Mouse (Mus musculus) kidney, embryonic 15.5 days (tissue): ENCODE data around the gene Fgfr2. TPM values are rescaled to one million over a fixed set of nuclear protein-coding genes. Genes with fewer than 3 reads are reported as not detected.

Experiments
- ATAC-seq: fragments of 200-750 bp; cut with Nextera tagmentation; replicated peaks from 2 replicates; pipeline ENCODE4 v1.8.0; 2017; ENCODE audit warnings: moderate TSS enrichment; ENCODE audit not compliant: low FRiP score
- H3K27ac ChIP-seq: fragments of 300-500 bp; sonication (generic); 2 replicates; pipeline ENCODE4 v1.5.1; 2015; ENCODE audit warnings: mild to moderate bottlenecking, inconsistent platforms
- H3K27me3 ChIP-seq: fragments of 300-500 bp; sonication (generic); 2 replicates; pipeline ENCODE4 v1.6.1; 2015; ENCODE audit warnings: inconsistent platforms
- H3K36me3 ChIP-seq: fragments of 300-500 bp; sonication (generic); 2 replicates; pipeline ENCODE4 v1.6.1; 2015; ENCODE audit warnings: inconsistent platforms
- H3K4me1 ChIP-seq: fragments of 300-500 bp; sonication (generic); 2 replicates; pipeline ENCODE4 v1.6.1; 2015; ENCODE audit warnings: inconsistent platforms
- H3K4me2 ChIP-seq: fragments of 300-500 bp; sonication (generic); 2 replicates; pipeline ENCODE4 v1.6.1; 2015; ENCODE audit warnings: moderate library complexity, mild to moderate bottlenecking, inconsistent platforms
- H3K4me3 ChIP-seq: fragments of 300-500 bp; sonication (generic); replicated peaks from 2 replicates; pipeline ENCODE4 v1.5.1; 2015; ENCODE audit warnings: mild to moderate bottlenecking, inconsistent platforms
- H3K9ac ChIP-seq: fragments of 300-500 bp; sonication (generic); 2 replicates; pipeline ENCODE4 v1.6.1; 2015; ENCODE audit warnings: mild to moderate bottlenecking, inconsistent platforms
- H3K9me3 ChIP-seq: fragments of 300-500 bp; sonication (generic); replicated peaks from 2 replicates; pipeline ENCODE4 v1.6.1; 2016; ENCODE audit warnings: inconsistent platforms
- WGBS: fragments of 180-500 bp; shearing (Covaris S2); methylation state at CpG from one replicate; pipeline ENCODE4 v1.1.7; 2015; ENCODE audit warnings: mixed read lengths; 5-methylcytosine and 5-hydroxymethylcytosine counted together
- polyA plus RNA-seq: library from polyadenylated mRNA; unstranded; fragments of >200 nt; fragmentation: Nextera tagmentation; extraction: Ambion mirVana; gene quantifications from 2 replicates; pipeline ENCODE4 v1.2.1, GENCODE M21; 2015

Gene Fgfr2
- polyA plus RNA-seq, 1 experiment from 2014 or later: 104 TPM

- no peak for ATAC-seq
- H3K27ac ChIP-seq: peak overlapping the region; percentile 14; the same call in 1 of the 2 replicates
- no peaks in the 10 kb centered on the region for H3K27me3 ChIP-seq
- no peak overlapping the region for H3K4me2 ChIP-seq
- no peak overlapping the region for H3K4me3 ChIP-seq
- no peak overlapping the region for H3K9ac ChIP-seq
- no peaks in the 10 kb centered on the region for H3K9me3 ChIP-seq
- H3K4me1 ChIP-seq: peaks cover 30% of the 10 kb centered on the region
- peaks cover 65% of the 10 kb centered on the region for H3K36me3 ChIP-seq
- 82% methylated on average over 7 of the region's 7 CpGs for WGBS
Measured at GRCm38 (mm10) chr7:130731792-130732191, 2391.4 kb downstream of the Fgfr2 start.

DNA sequence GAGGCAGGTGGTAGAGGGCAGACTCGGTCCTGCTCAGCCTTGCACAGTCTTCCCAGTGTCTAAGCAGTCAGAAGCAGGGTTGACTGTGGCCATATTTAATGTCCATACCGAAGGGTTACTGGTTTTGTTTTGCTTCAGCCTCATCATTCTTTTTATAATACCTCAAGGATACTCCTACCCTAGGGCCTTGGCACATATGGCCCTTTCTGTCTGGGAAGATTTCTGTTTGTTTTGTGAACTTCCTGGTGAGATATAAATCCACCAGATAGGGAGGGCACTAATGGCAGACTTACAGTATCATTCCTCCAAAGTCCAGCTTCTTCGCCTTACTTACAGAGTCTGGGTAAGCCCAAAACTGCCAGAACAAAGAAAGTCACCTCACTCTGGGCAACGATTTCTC lies 2395.6 kb downstream of the Fgfr2 start:
- Histone ChIP-seq H3K27me3 (no peaks in the 10 kb centered on the region), H3K9ac (no peak overlapping the region), H3K4me2 (no peak overlapping the region), H3K9me3 (no peaks in the 10 kb centered on the region), H3K4me3 (no peak overlapping the region), H3K27ac (peak overlapping the region; percentile 75), H3K36me3 (peaks cover 43% of the 10 kb centered on the region), H3K4me1 (peaks cover 31% of the 10 kb centered on the region)
- WGBS: 67% methylated on average over 4 of the region's 4 CpGs
- ATAC-seq: no peak

DNA sequence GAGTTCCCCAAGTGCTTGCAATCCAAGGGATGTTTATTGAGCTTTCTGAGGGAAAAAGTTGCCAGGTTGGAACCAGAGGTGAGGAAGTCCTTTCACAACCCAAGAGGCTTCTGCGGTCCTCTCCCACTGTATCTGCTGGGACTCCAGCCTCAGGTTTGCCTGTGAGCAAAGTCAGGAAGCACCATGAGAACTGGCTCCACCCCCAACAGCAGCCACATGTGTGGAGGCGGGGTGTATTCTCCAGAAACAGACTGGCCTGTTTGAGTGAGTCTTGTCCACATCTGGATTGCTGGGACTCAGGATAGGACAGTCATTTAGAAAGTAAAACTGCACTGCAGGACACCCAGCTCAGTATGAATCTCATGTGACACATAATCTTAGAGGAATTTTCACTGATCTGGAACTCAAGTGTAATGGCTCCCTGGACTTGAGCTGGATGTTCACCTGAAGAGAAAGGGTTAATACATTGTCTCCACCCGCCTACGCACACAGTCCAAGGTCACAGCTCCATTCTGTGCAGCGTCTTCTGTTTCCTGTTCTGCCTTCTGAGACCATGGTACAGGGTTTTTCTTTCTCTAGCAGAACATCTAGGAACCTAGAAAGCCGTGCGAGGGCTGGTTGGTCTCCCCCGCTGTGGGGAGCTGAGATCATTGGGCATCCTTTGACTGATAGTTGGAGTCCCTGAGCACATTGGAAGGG lies 2396.3 kb downstream of the Fgfr2 start:
- Histone ChIP-seq H3K27me3 (no peaks in the 10 kb centered on the region), H3K4me3 (no peak overlapping the region), H3K9ac (no peak overlapping the region), H3K4me2 (peak overlapping the region; percentile 30; the same call in 1 of the 2 replicates), H3K27ac (peak overlapping the region; percentile 75), H3K9me3 (no peaks in the 10 kb centered on the region), H3K36me3 (peaks cover 43% of the 10 kb centered on the region), H3K4me1 (peaks cover 26% of the 10 kb centered on the region)
- ATAC-seq: peak; percentile 52
- WGBS: 34% methylated on average over 8 of the region's 8 CpGs

DNA sequence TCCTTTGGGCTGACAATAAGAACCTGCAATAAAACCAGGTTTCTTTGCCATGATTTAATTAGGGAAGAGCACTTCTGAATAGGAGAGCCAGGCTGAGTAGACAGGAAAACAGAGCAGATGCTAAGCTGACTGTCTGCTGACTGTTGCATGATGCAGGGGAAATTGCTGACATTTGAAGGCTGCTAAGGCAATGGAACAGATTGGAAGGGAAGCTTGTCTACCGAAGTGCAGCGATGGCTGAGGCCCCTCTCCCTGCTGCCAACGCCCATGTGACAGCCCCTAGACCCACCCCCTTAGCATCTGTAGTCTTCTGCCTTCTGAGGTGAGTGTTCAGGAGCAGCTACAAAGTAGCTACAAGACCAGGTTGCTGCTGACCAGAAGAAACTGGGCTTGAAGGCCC lies 2397.0 kb downstream of the Fgfr2 start:
- no peaks in the 10 kb centered on the region for H3K27me3 ChIP-seq
- H3K27ac ChIP-seq: peak overlapping the region; percentile 75
- H3K9me3 ChIP-seq: no peaks in the 10 kb centered on the region
- H3K4me2 ChIP-seq: no peak overlapping the region
- 63% methylated on average over 3 of the region's 3 CpGs for WGBS
- no peak for ATAC-seq
- no peak overlapping the region for H3K4me3 ChIP-seq
- H3K9ac ChIP-seq: no peak overlapping the region
- H3K4me1 ChIP-seq: peaks cover 32% of the 10 kb centered on the region
- peaks cover 41% of the 10 kb centered on the region for H3K36me3 ChIP-seq

DNA sequence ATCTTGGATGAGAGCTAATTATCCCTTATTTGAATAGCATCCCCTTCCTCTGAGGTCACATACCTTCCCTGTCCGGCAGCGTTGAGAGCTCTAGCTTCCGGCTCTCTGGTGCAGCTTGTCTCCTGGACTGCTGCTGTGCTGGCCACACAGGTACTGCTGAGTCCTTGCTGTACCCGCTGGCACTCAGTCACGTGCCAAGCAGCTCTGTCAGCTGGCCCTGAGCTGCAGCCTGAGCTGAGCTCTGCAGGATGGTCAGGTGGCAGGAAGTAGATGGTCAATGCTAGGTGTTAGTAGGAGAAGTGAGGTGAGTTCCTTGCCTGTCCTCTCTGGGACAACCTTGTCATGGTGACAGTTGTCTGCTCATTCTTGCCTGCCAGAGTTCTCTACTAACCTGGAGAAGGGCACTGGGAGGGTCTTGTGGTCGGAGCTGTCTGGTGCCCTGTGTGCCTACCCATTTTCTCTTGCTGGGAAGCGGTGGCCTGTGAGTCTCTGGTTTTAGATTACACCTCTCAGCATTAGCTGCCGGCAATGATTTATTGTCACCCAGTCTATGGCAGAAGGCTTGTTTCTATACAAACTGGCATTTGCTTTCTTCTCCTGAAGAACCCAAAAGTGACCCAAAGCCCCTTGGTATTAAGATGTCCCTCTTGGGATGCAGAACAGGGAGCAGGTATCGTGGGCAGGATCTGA lies 2402.4 kb downstream of the Fgfr2 start:
- H3K27ac ChIP-seq: peak overlapping the region; percentile 89
- 45% methylated on average over 9 of the region's 9 CpGs for WGBS
- no peak overlapping the region for H3K9ac ChIP-seq
- H3K27me3 ChIP-seq: no peaks in the 10 kb centered on the region
- peak overlapping the region; percentile 28; the same call in 1 of the 2 replicates for H3K4me2 ChIP-seq
- H3K4me3 ChIP-seq: no peak overlapping the region
- H3K9me3 ChIP-seq: no peaks in the 10 kb centered on the region
- peaks cover 41% of the 10 kb centered on the region for H3K4me1 ChIP-seq
- peaks cover 36% of the 10 kb centered on the region for H3K36me3 ChIP-seq
- ATAC-seq: peak; percentile 58

GRCm38 (mm10) chr7:130719931-130720598 lies 2403.1 kb downstream of the Fgfr2 start:
- peak overlapping the region; percentile 89 for H3K27ac ChIP-seq
- peaks cover 36% of the 10 kb centered on the region for H3K36me3 ChIP-seq
- peaks cover 40% of the 10 kb centered on the region for H3K4me1 ChIP-seq
- peak overlapping the region; percentile 28 for H3K4me2 ChIP-seq
- no peak overlapping the region for H3K9ac ChIP-seq
- ATAC-seq: no peak; the same call in 1 of the 2 replicates
- no peak overlapping the region for H3K4me3 ChIP-seq
- 33% methylated on average over 16 of the region's 16 CpGs for WGBS
- H3K9me3 ChIP-seq: no peaks in the 10 kb centered on the region
- H3K27me3 ChIP-seq: no peaks in the 10 kb centered on the region

- H3K36me3 ChIP-seq: peaks cover 27% of the 10 kb centered on the region
- H3K9ac ChIP-seq: no peak overlapping the region
- 93% methylated on average over 5 of the region's 6 CpGs for WGBS
- no peak overlapping the region for H3K27ac ChIP-seq
- no peak for ATAC-seq
- no peak overlapping the region for H3K4me3 ChIP-seq
- H3K9me3 ChIP-seq: no peaks in the 10 kb centered on the region
- no peak overlapping the region for H3K4me2 ChIP-seq
- no peaks in the 10 kb centered on the region for H3K27me3 ChIP-seq
- H3K4me1 ChIP-seq: peaks cover 40% of the 10 kb centered on the region
Measured at GRCm38 (mm10) chr7:130716989-130717388, 2406.2 kb downstream of the Fgfr2 start.

DNA sequence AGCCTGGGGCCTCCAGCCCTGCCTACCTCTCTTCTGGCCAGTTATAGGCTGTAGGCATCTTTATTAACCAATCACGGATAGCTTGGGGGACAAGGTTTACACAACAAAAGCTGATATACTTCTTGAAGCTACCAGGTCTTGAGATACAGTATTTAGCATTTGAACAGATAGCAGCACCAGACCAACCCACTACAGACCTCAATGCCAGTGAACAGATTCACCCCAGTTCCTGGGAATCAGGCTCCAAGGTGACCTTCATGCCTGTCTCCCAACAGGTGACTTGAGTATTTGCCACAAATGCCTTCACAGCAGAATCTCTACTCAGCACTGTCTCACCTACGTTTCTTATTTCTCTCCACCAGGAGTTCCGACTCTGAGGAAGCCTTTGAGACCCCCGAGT lies 2406.8 kb downstream of the Fgfr2 start:
- H3K4me1 ChIP-seq: peaks cover 35% of the 10 kb centered on the region

GRCm38 (mm10) chr7:130715467-130715866 lies 2407.7 kb downstream of the Fgfr2 start:
- Histone ChIP-seq H3K9ac (no peak overlapping the region), H3K9me3 (no peaks in the 10 kb centered on the region), H3K4me1 (peaks cover 26% of the 10 kb centered on the region), H3K36me3 (peaks cover 27% of the 10 kb centered on the region), H3K4me3 (no peak overlapping the region), H3K27ac (no peak overlapping the region), H3K27me3 (no peaks in the 10 kb centered on the region), H3K4me2 (no peak overlapping the region)
- WGBS: 95% methylated on average over 3 of the region's 3 CpGs
- no peak for ATAC-seq

More for the DNA sequence above, 2406.8 kb downstream of the Fgfr2 start:
- 79% methylated on average over 4 of the region's 4 CpGs for WGBS
- peaks cover 27% of the 10 kb centered on the region for H3K36me3 ChIP-seq
- no peak overlapping the region for H3K4me3 ChIP-seq
- no peak for ATAC-seq
- no peak overlapping the region for H3K27ac ChIP-seq
- no peaks in the 10 kb centered on the region for H3K9me3 ChIP-seq
- no peaks in the 10 kb centered on the region for H3K27me3 ChIP-seq
- H3K9ac ChIP-seq: no peak overlapping the region
- no peak overlapping the region for H3K4me2 ChIP-seq

DNA sequence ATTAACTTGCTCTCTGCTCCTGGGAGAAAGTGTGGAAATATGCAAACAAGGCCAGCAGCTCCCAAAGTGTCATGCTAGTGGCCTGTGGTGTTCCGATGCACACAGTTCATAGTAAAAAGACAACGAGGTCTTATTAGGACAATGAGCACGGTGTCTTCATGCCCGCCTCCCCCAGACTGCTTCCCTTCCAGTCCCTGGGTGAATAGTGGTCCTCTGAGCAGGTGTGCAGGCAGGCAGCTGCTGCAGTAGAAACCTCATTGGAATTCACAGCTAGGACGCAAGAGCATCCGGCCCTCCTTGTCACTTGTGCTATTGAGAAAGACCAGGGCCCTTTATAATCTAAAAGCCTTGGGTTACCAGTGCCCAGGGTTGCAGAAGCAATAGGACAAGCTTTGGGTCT lies 2409.8 kb downstream of the Fgfr2 start:
- Histone ChIP-seq H3K27ac (no peak overlapping the region), H3K27me3 (no peaks in the 10 kb centered on the region), H3K4me3 (no peak overlapping the region), H3K9ac (no peak overlapping the region), H3K36me3 (peaks cover 22% of the 10 kb centered on the region), H3K9me3 (no peaks in the 10 kb centered on the region), H3K4me2 (no peak overlapping the region), H3K4me1 (peaks cover 23% of the 10 kb centered on the region)
- ATAC-seq: no peak
- 78% methylated on average over 6 of the region's 6 CpGs for WGBS

DNA sequence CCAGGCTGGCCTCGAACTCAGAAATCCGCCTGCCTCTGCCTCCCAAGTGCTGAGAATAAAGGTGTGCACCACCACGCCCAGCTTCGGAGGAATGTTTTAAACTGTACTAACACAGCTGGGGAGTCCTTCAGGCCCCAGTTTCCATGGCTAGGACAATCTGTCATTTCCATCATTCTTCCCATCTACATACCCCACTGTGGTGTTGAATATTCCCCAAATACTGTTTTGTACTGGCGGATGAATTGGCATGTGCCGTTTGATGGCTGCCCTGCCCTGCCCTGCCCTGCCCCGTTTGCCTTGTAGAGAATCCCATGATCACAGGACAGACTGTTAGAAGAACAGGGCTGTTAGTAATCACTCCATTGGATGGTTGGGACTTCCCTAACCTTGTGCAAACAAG lies 2411.3 kb downstream of the Fgfr2 start:
- ATAC-seq: no peak
- Histone ChIP-seq H3K4me3 (no peak overlapping the region), H3K36me3 (peaks cover 8% of the 10 kb centered on the region), H3K9me3 (no peaks in the 10 kb centered on the region), H3K27ac (no peak overlapping the region), H3K4me1 (peaks cover 27% of the 10 kb centered on the region), H3K4me2 (no peak overlapping the region), H3K9ac (no peak overlapping the region), H3K27me3 (no peaks in the 10 kb centered on the region)
- 89% methylated on average over 7 of the region's 7 CpGs for WGBS
